In genomic region chr13:111876847-111877246, GRCm38 (mm10) we compare ENCODE assay signal across 23 mouse cellular contexts.
"Had no signal": no experiment of that assay in that cellular context is flagged by ENCODE, and none has a peak within 500 bp of the region (broad histone marks: within the 10 kb centered on the region; RNA-seq: fewer than 3 reads in every experiment).

No protein-coding gene starts in this region.

- H3K36me3 ChIP-seq: heart, embryonic 10.5 days; heart, embryonic 12.5 days; hindbrain, embryonic 10.5 days; hindbrain, embryonic 12.5 days; limb, embryonic 13.5 days had no signal

- H3K4me3 ChIP-seq: gastrocnemius, adult 2 months; heart, embryonic 10.5 days; heart, embryonic 12.5 days; hindbrain, embryonic 10.5 days; hindbrain, embryonic 12.5 days; limb, embryonic 13.5 days had no signal

- H3K4me1 ChIP-seq: heart, embryonic 10.5 days; heart, embryonic 12.5 days; hindbrain, embryonic 10.5 days; hindbrain, embryonic 12.5 days; limb, embryonic 13.5 days had no signal

- ATAC-seq: forebrain, embryonic 16.5 days; hindbrain, embryonic 16.5 days; inflammation-experienced regulatory T-cells, adult 6 months; intestine, embryonic 16.5 days had no signal

- H3K4me2 ChIP-seq: heart, embryonic 12.5 days; hindbrain, embryonic 12.5 days; hindbrain, embryonic 14.5 days; limb, embryonic 13.5 days had no signal

- H3K27me3 ChIP-seq: heart, embryonic 12.5 days; hindbrain, embryonic 12.5 days; limb, embryonic 13.5 days had no signal

- H3K9me3 ChIP-seq: heart, embryonic 10.5 days had no signal

- DNase-seq: gastrocnemius, adult 2 months; gastrocnemius, postnatal 10 days; gastrocnemius, postnatal 25 days; heart, adult 18-20 months; heart, postnatal 10 days; heart, postnatal 4 days; kidney, adult 18-20 months; kidney, adult 8-10 months; kidney, postnatal 10 days; kidney, postnatal 25 days; layer of hippocampus, adult 9-11 months; layer of hippocampus, postnatal 36 days; left cerebral cortex, postnatal 4 days had no signal

- H3K27ac ChIP-seq: gastrocnemius, adult 2 months; heart, embryonic 10.5 days; hindbrain, embryonic 10.5 days; hindbrain, embryonic 12.5 days; hindbrain, embryonic 14.5 days; limb, embryonic 13.5 days had no signal

- H3K9ac ChIP-seq: heart, embryonic 12.5 days; hindbrain, embryonic 12.5 days; hindbrain, embryonic 14.5 days; limb, embryonic 13.5 days had no signal
